Mouse (Mus musculus) olfactory bulb, adult 2 months (tissue): ENCODE results near the gene Tbc1d4.

Experiments used
- CTCF ChIP-seq: fragments of 200-500 bp; IDR thresholded peaks from 2 replicates; pipeline ENCODE4 v1.5.1; 2012; ENCODE audit warnings: low read depth, mild to moderate bottlenecking, low read length, moderate library complexity; ENCODE audit not compliant: insufficient read depth
- POLR2A ChIP-seq: fragments of 200-500 bp; IDR thresholded peaks from 2 replicates; pipeline ENCODE4 v1.6.1; 2012; ENCODE audit warnings: mild to moderate bottlenecking, low read depth, low read length, moderate library complexity; ENCODE audit not compliant: insufficient read depth

- TF ChIP-seq CTCF (no peak), POLR2A (no peak)
Measured at GRCm38 (mm10) chr14:101517341-101517740, 91.7 kb downstream of the Tbc1d4 start.
